Mouse (Mus musculus) WW6 (cell line): Measurements from ENCODE around the gene Ube2n.
"Not testable (repeated sequence)": the region's sequence is repeated elsewhere in the genome, so short reads cannot be mapped to it uniquely, and the experiment has no call there.

ENCODE experiments used
- DNase-seq: peaks from one replicate; pipeline ENCODE4 v3.0.0-alpha.2; 2013; ENCODE audit warnings: low read depth, low spot score

Ube2n gene

DNA sequence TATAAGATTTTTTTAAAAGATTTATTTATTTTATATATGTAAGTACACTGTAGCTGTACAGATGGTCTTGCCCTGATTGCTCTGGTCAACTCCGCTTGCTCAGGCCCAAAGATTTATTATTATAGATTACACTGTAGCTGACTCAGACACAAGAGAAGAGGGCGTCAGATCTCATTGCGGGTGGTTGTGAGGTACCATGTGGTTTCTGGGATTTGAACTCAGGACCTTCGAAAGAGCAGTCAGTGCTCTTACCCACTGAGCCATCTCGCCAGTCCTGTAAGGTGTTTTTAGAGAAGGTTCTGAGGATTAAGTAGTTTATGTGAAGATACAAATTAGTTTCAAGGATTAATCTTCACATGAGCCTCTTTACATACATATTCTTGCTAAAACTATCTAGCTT lies 10.9 kb downstream of the Ube2n start:
- no peak for DNase-seq

DNA sequence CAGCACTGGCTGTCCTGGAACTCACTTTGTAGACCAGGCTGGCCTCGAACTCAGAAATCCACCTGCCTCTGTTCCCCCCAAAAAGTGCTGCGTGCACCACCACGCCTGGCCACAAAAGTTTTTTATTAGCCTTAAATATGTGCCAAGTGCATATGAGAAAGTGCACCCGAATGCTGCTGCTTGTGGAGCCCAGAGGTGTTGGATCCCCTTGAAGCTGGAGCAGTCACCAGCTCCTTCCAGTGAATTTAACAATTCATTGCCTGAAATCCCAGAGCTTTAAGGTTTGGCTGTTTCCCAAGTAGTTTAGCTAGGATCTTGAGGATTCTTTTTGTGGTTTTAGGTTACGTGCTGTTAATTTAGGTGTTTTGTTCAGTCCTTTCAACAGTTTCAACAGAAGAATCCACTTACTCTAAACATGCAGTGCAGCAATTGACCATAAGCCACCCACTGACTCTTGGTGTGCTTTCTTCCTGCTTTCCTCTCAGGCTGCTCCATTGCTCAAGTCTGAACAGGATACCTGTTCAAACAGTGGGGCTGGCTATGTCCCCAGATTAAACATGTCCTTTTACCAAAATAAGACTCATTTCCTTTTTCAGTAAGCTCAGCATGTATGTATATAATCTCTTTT lies 11.7 kb downstream of the Ube2n start:
- DNase-seq, result no peak

DNA sequence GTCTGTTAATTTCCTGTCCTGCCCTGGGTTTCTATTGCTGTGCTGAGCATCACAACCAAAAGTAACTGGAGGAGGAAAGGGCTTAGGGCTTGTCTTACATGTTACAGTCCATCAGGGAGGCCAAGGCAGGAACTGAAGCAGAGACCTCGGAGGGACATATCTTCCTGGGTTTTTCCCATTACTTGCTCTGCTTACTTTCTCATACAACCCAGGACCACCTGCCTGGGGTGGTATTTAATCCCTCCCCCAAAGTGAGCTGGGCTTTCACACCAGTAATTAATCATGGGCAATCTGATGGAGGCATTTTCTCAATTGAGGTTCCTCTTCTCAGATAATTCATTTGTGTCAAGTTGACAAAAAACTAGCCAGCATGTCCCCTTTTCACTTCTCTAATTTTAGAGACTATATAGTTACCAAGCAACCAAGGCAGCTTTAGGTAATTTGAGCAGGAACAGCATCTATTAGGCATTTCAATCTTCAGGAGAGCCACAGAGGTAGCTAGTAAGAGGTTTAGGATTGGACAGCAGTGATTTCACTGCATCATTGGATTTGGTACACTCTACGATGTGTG lies 15.7 kb downstream of the Ube2n start:
- no peak for DNase-seq

DNA sequence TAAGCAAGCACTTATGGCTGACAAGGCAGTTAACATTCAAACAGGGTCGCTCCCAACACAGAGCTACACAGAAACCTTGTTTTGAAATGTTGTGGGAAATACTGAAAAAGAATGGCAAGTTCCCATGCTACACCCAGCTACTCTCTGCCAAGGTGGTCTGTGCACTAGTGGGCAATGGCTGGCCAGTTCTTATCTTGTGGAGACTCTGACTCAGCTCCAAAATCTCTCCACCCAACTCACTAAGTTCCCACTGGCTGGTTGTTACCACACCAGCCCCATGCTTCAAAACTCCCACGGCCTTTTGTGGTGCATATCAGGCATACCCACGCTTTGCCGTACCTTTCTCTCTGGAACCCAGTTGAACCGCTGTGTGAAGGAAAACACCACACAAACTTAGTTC lies 18.0 kb downstream of the Ube2n start:
- DNase-seq, result no peak

DNA sequence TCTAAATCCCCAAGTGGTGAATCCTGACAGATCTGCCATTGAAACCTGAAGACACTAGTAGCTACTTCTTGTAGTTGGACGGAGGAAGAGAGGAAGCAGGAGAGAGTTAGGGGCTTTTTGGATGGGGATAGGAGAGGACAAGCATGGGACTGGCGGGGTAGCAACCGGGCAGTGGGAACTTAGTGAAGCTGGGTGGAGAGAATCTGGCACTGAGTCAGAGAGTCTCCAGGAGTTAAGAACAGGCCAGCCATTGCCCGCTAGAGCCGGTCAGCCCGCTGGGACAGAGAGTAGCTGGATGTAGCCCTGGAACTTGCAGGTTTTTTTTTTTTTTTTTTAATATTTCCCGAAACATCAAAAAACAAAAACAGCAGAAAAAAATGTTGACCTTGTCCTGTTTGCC lies 18.4 kb downstream of the Ube2n start:
- no peak for DNase-seq

DNA sequence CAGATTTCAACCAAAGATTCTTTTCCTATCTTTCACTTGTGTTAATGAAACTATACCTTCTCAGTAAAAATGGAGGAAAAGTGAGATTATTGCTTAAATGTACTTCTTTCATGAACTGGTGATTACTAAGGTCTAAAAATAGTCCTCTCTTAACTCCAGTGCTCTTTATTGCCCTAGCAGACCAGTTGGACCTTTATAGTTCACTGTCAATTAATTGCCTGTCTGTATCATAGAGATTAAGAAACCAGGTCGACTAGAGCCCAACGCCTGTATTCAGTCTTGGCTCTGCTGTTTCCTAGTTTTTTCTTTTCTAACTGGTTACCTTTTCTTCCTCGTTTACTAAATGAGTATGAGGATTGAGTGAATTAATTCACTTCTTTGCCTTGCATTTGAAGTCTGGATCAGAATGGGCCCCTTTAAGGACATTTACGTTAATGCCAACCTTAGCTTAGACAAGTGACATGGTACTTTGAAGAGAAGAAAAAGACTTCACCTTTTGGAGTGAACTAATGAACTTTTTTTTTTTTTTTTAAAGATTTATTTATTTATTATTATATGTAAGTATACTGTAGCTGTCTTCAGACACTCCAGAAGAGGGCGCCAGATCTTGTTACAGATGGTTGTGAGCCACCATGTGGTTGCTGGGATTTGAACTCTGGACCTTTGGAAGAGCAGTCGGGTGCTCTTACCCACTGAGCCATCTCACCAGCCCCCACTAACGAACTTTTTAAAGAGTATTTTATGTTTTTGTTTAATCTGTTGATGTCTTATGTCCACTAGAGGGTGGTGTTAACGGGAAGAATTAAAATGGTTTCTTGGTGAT lies 20.7 kb downstream of the Ube2n start:
- no peak for DNase-seq

DNA sequence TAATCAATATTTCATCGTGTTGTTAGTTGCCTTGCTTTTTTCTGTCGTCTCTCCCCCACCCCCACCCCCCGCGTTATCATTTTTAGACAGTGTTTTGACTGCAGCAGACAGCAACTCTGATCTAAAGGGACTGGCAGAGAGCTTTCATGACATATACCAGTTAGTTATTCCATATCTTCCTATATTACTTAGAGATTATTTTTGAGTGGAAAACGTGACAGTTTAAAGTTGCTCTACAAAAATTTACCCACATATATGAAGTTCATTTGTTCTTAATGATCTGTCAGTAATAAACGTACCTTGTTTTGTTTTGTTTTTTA lies 21.2 kb downstream of the Ube2n start:
- no peak for DNase-seq

DNA sequence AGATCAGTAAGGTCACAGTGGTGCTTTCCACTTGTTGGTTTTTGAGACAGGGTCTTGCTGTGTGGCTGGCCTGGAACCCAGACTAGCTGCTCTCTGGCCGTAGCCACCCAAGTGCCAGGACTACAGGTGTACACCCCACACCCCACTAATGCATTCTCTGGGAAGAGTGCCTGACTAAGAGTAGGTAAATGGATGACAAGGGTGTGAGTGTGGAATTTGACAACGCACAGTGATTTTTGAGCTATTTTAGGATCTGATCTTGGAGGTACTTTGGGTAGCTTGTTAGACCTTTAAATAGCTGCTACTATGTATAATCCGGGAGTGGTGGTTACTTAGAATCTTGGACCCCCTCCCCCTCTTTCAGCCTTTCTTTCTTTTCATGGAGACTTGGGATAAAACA lies 24.3 kb downstream of the Ube2n start:
- no peak for DNase-seq

DNA sequence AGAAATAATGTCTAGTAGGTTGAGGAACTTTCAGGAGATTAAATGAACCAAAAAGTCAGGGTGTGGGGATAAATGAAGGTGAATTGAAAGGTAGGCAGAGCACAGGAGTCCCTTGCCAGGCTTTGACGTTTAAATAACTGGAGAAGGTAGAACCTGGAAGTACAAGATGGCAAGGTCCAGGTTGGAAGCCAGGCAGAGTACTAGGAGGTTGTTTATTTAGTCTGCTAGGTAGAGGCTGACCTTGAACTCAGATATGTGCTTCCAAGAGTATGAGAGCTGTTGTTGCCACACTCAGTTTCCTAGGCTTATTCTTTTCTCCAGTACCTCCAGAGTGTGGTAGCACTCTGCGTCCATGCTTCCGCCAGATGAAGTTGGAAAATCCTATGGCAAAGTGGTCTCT lies 24.9 kb downstream of the Ube2n start:
- no peak for DNase-seq

DNA sequence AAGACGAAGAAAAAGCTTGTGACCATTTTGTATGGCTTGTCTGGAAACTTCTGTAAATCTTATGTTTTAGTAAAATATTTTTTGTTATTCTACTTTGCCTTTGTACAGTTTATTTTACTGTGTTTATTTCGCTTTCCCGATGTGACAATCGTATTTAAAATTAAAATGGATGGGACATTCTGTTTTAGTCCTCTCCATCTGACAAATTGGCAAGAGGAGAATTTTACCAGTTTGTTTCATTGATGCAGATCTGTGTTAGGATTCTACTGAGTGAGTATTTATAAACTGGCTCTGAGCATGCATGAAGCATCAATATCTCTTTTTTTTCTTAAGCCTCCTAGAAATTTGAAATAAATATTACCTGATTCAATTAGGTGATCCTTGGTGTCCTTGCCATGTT lies 28.0 kb downstream of the Ube2n start:
- no peak for DNase-seq

DNA sequence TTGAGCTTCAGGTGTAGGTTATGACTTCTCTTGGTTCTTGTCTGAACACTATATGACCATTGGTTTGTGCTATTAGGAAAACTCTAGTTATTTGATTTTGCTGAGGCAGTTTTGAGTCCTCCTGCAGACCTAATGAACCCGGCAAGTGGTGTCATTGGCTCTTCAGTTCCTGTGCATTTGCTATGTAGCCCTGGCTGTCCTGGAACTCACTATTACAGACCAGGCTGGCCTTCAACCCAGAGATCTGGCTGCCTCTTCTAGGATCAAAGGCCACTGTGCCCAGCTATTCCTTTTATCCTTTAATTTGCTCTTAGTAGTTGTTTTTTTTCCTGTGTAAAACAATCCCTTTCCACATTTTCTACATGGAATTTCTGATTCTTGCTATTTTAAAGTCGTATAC lies 28.4 kb downstream of the Ube2n start:
- no peak for DNase-seq

DNA sequence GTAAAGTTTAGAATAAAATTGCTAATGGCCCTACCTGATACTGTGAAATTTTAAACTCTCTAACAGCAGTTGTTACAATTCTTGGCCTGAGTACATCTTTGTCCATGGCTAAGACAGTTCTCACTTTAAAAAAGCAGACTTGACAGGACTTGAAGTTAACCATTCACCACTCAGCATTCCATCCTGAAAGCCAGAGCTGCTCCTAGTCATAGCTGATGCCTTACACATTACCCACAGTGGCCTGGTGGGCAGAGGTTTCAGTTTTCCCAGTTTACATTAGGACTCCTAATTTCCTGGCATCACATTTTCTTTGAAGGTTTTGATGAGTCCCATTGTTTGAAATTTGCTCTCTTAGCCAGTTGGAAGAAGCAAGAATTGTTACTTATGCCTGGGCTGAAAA lies 29.1 kb downstream of the Ube2n start:
- no peak for DNase-seq

DNA sequence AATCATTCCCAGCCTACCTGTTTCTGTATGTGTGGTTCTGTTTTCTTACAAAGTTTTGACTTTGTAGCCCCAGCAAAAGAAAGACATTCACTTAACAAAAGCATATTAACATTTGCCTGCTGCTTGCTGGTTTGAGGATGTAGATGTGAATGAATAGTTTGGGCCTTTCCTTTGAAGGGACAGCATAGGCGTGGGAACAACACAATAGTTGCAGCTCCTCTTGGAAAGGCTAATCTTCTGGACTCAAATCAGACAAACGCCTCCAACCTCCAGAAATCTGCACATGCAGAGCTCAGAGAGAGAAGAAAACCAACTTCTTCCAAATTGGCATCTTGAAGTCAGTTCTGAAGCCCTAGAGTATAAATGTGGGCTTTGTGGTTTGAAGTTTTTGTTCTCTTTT lies 29.7 kb downstream of the Ube2n start:
- DNase-seq, result no peak

DNA sequence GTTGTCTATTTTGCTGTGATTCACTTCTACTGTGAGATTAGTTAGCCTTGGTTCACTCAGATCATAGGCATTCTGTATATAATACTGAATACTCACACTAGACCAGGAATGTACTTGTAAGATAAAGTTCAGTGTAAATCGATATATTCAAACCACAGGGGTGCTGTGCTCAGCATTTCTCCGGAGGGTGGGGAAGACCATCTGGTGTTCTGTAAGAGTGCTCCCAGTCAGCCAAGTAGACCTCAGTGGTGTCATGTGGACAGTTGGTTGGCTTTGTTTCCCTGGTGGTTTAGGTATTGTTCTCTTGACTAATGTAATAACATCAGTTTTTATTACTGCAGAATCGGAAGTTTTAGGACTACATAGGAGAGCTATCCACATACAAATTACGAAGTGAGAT lies 30.1 kb downstream of the Ube2n start:
- DNase-seq, result no peak

DNA sequence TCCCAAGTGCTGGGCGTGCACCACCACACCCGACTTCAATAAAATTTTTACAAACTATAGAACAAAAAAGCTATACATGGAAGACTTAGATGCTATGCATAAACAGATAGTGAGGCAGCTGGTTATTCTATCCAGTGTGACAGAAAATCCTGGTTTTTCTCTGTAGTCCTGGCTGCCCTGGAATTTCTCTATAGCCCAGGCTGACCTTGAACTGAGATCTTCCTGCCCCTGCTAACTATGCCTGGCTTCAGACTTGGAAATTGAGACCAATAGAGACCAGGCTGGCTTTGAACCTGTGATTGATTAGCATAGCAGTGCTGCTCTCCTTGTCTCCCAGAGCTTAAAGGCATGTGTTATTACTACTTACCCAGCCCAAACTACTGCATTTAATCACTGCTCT lies 31.2 kb downstream of the Ube2n start:
- no peak for DNase-seq

DNA sequence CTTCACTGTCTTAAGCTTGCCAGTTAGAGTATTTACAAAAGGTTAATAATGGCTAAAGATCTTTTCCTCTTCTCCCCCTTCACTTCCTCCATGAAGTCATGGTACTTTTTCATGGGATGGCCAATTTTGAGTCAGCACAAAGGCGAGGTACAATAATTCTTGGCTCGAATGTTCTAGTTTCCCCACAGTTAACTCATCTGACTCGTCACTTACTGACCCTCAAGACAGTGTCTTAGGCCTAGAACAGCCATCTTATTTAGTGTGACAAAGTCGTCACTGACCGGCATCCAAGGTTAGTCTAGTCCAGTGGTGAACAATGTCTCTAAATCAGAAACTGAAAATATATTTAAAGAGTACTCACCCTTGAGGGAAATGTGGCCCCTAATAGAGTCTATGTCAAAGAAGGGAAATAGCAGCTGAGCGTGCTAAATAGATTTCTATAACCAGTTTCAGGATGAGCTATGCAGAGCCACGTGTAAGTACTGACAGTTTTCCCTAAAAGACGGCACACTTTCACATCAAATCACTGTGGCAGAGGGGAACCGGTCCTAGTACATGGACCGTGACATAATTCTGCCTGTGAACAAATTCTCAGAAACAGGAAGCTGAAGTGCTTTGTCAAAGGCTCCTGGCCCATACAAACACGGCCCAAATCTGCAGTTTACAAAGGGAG lies 33.3 kb downstream of the Ube2n start:
- no peak for DNase-seq

DNA sequence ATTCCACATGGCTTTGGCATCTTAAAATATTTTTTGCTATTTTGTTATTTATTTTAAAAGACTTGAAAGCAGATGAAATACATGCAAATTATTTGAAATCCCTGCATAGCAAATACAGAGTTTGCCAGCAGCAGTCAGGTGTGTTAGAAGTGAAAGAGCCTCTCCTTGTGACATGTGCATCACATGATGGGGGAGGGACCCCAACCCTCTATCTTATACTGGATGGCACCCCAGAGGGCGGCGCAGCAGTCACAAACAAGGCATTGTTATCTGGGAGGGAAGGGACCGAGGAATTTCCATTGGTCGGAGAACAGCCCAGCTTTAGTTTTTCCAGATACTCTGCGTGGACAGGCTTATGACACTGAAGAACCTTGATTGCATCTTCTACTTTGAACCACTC lies 34.1 kb downstream of the Ube2n start:
- not testable (repeated sequence) for DNase-seq

DNA sequence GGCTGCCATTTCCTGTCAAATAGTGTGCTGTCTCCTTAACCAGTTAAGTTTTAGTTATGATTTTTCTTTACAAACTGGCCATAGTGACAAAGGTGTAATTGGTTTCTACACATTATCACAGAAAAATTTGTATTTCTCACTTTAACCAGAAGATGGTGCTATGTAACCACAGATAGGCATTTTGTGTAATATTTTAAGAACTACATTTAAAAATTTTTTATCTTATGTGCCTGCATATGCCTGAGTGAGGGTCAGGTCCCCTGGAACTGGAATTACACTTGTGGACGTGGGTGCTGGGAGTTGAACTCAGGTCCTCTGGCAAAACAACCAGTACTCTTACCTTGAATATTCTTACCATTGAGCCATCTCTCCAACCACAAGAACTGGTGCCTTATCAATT lies 35.6 kb downstream of the Ube2n start:
- no peak for DNase-seq

DNA sequence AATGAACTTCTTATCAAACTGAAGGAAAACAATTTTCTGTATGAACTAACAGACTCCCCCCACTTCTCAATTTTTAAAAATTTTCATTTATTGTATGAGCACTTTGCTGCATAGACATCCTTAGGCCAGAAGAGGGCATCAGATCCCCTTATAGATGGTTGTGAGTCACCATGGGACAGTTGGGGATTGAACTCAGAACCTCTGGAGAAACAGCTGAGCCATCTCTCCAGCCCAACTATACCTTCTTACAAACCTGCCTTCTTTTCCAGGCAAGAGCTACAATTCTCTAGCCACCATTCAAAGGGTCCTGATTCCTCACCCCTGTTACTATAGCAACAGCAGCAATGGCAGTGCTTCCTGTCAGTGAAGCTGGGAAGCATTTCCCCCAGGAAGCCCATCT lies 36.8 kb downstream of the Ube2n start:
- no peak for DNase-seq

DNA sequence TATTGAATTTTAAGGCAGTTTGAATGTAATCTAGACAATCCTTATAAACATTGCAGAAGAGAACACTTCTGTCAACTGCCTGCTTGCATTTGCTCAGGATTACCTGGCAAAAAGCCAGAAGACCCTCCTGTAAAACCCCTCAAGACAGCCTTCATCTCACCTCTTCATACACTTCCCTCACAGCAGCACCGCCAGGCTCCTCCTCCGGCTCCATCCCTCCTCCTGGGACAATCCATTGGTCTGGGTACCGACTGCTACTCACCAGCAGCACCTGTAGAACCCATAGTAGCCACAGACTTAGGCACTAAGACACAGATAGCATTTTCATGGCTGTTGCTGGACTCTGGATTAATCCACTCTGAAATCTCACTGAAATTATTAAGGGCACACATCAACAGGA lies 37.4 kb downstream of the Ube2n start:
- no peak for DNase-seq

DNA sequence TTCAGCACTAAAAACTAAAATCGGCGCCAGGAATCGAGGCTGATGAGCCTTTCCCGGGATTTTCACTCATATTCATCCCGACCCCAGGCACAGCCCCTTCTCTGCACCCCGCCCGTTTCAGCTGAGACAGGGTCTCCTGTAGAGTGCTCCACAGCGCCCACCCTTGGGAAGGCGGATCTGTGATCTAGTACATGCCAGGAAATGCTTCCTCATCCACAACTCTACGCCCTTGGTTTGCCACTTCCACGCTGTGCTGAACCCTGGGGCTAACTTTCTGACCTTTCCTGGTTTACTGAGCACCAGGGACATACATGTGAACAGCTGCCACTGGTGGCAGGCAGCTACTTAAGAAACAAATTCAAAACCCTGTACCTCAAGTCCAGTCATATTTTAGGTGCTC lies 40.9 kb downstream of the Ube2n start:
- no peak for DNase-seq

DNA sequence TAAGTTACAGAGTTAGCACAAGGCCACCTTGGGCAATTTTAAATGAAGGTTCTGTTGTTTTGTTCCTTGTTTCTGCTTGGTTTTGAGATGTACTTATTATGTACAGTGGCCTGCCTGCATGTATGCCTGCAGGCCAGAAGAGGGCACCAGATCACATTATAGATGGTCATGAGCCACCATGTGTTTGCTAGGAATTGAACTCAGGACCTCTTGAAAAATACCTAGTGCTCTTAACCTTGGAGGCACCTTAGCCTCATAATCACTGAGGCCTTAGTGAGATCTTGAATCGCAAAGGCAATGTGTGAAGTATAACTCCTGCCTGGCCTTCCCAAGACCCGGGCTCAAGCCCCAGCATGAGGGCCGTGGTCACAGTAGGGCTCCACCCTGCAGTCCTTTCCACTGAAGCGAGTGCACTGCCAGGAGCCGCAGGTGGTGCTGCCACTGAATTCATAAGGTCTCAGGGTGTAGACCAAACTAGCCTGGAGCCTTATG lies 42.4 kb downstream of the Ube2n start:
- DNase-seq, result no peak

DNA sequence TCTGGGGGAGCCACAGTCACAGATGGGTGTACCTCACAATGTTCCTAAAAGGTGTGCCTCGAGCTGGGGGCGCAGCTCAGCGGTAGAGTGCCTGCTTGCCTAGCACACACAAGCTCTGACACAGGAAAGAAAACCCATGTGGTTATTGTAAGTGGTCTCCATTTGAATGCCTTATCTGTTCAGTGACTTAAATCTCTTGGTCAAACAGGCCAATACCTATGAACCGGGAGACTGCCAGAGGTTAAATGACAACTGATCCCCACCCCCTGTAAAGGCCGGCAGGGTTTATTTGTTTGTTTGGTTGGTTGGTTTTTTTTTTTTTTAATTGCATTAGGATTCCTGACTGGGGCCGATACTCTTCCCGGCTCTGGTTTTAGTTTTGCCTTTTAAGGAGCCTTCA lies 44.5 kb downstream of the Ube2n start:
- no peak for DNase-seq
